Mouse (Mus musculus) layer of hippocampus, postnatal 10 days (tissue): ENCODE measurements at regions not wholly inside any gene's neighbourhood (a gene's known extent, or its start where the extent isn't known, plus 50 kb on each side); places are given as distances from the start of the nearest gene placed in this dataset.
A peak's percentile ranks its signal among the peaks of the same experiment; 100 is the strongest.

Source experiments
- DNase-seq, 2 experiments: peaks; one replicate each; pipeline ENCODE4 v3.0.0; 2021; ENCODE audit warnings: low spot score in 2 of 2

GRCm38 (mm10) chr2:45197955-45198631, 80.9 kb upstream of the Zeb2 start:
- DNase-seq, result no peak

- no peak for DNase-seq
Observed at GRCm38 (mm10) chr2:45197342-45197741, 80.1 kb upstream of the Zeb2 start.

GRCm38 (mm10) chr2:45196511-45196910, 79.3 kb upstream of the Zeb2 start:
- DNase-seq, result no peak

GRCm38 (mm10) chr2:45194335-45194734, 77.1 kb upstream of the Zeb2 start:
- no peak for DNase-seq

GRCm38 (mm10) chr2:45185621-45185999, 68.4 kb upstream of the Zeb2 start:
- no peak for DNase-seq

- peak in 1 of 2 experiments; percentile 43 for DNase-seq
Observed at GRCm38 (mm10) chr2:45184704-45185620, 67.8 kb upstream of the Zeb2 start.

- no peak for DNase-seq
Observed at GRCm38 (mm10) chr2:45184149-45184548, 67.0 kb upstream of the Zeb2 start.

- peak in 1 of 2 experiments; percentile 31 for DNase-seq
Observed at GRCm38 (mm10) chr2:45182876-45183275, 65.7 kb upstream of the Zeb2 start.

GRCm38 (mm10) chr2:45181552-45181951, 64.4 kb upstream of the Zeb2 start:
- peak in 1 of 2 experiments; percentile 64 for DNase-seq

GRCm38 (mm10) chr2:45178849-45179453, 61.8 kb upstream of the Zeb2 start:
- no peak for DNase-seq

GRCm38 (mm10) chr2:45172382-45172781, 55.2 kb upstream of the Zeb2 start:
- DNase-seq, result no peak

- DNase-seq, result no peak
Observed at GRCm38 (mm10) chr2:45171520-45172173, 54.5 kb upstream of the Zeb2 start.

- DNase-seq, result no peak
Observed at GRCm38 (mm10) chr2:45170272-45170671, 53.1 kb upstream of the Zeb2 start.

GRCm38 (mm10) chr2:45169429-45170070, 52.4 kb upstream of the Zeb2 start:
- DNase-seq, result no peak

- peak; percentile 34 to 44 for DNase-seq
Observed at GRCm38 (mm10) chr2:45168606-45169005, 51.4 kb upstream of the Zeb2 start.
